Mouse (Mus musculus) forelimb bud, embryonic 11.5 days (tissue): ENCODE results near the gene Spop.
A peak's percentile ranks its signal among the peaks of the same experiment; 100 is the strongest.
"Not testable (repeated sequence)": the region's sequence is repeated elsewhere in the genome, so short reads cannot be mapped to it uniquely, and the experiment has no call there.

Experiments
- DNase-seq: peaks from one replicate; pipeline ENCODE4 v3.0.0-alpha.2; 2012; ENCODE audit warnings: low read depth, low spot score

Gene Spop

GRCm38 (mm10) chr11:95391201-95391600 lies 22.7 kb upstream of the Spop start:
- DNase-seq = no peak

- DNase-seq = no peak
These were observed 22.1 kb upstream of the Spop start for GRCm38 (mm10) chr11:95391743-95392142.

- DNase-seq = no peak
These were observed 21.6 kb upstream of the Spop start for GRCm38 (mm10) chr11:95392223-95392667.

GRCm38 (mm10) chr11:95392708-95393499 lies 21.0 kb upstream of the Spop start:
- no peak for DNase-seq

- DNase-seq = peak; percentile 46
These were observed 20.4 kb upstream of the Spop start for GRCm38 (mm10) chr11:95393500-95393816.

- no peak for DNase-seq
These were observed 19.8 kb upstream of the Spop start for GRCm38 (mm10) chr11:95394112-95394511.

- no peak for DNase-seq
These were observed 17.3 kb upstream of the Spop start for GRCm38 (mm10) chr11:95396548-95396947.

GRCm38 (mm10) chr11:95397843-95398835 lies 15.7 kb upstream of the Spop start:
- peak; percentile 73 for DNase-seq

GRCm38 (mm10) chr11:95399520-95400020 lies 14.3 kb upstream of the Spop start:
- no peak for DNase-seq

GRCm38 (mm10) chr11:95401568-95401967 lies 12.3 kb upstream of the Spop start:
- DNase-seq = no peak

- no peak for DNase-seq
These were observed 11.7 kb upstream of the Spop start for GRCm38 (mm10) chr11:95402196-95402595.

- DNase-seq = no peak
These were observed 11.2 kb upstream of the Spop start for GRCm38 (mm10) chr11:95402658-95403101.

GRCm38 (mm10) chr11:95403382-95404340 lies 10.2 kb upstream of the Spop start:
- DNase-seq = no peak

- DNase-seq = no peak
These were observed 8.1 kb upstream of the Spop start for GRCm38 (mm10) chr11:95405771-95406170.

GRCm38 (mm10) chr11:95406398-95406797 lies 7.5 kb upstream of the Spop start:
- not testable (repeated sequence) for DNase-seq

- no peak for DNase-seq
These were observed 4.3 kb upstream of the Spop start for GRCm38 (mm10) chr11:95409450-95410112.

GRCm38 (mm10) chr11:95411453-95412013 lies 2.3 kb upstream of the Spop start:
- no peak for DNase-seq

GRCm38 (mm10) chr11:95412615-95413014 lies 1.3 kb upstream of the Spop start:
- DNase-seq = no peak

GRCm38 (mm10) chr11:95414536-95415161 lies 769 bp downstream of the Spop start:
- peak; percentile 100 for DNase-seq

- DNase-seq = no peak
These were observed 2.1 kb downstream of the Spop start for GRCm38 (mm10) chr11:95415931-95416330.
